Mouse (Mus musculus) ES-E14 (cell line): Measurements from ENCODE around the gene 1700029P11Rik.

ENCODE experiments used
- MAFK ChIP-seq: IDR thresholded peaks from 2 replicates; pipeline ENCODE4 v1.6.1; 2014; ENCODE audit warnings: mild to moderate bottlenecking, low read depth, low read length, inconsistent platforms; ENCODE audit not compliant: insufficient read depth
- ZC3H11A ChIP-seq: IDR thresholded peaks from 2 replicates; pipeline ENCODE4 v1.6.1; 2012; ENCODE audit warnings: low read depth, mild to moderate bottlenecking, inconsistent platforms, low read length, borderline replicate concordance

- no peak for TF ChIP-seq ZC3H11A
- TF ChIP-seq MAFK = no peak
Measured at GRCm38 (mm10) chr15:81937098-81937972, 43.0 kb upstream of the 1700029P11Rik start.
